Mouse (Mus musculus) embryonic facial prominence, embryonic 11.5 days (tissue): Measurements from ENCODE around the gene Gm27029. TPM values are rescaled to one million over a fixed set of nuclear protein-coding genes. Genes with fewer than 3 reads are reported as not detected.

Experiments
- ATAC-seq: fragments of 200-750 bp; cut with Nextera tagmentation; replicated peaks from 2 replicates; pipeline ENCODE4 v1.8.0; 2017; ENCODE audit warnings: low read depth; ENCODE audit not compliant: insufficient number of reproducible peaks, low FRiP score, low TSS enrichment
- DNase-seq: peaks from one replicate; pipeline ENCODE4 v3.0.0-alpha.2; 2015; ENCODE audit warnings: low spot score
- H3K27ac ChIP-seq: fragments of 300-500 bp; sonication (generic); replicated peaks from 2 replicates; pipeline ENCODE4 v1.5.1; 2014; ENCODE audit warnings: mild to moderate bottlenecking, low read depth, low read length, control low read depth
- H3K27me3 ChIP-seq: fragments of 300-500 bp; sonication (generic); 2 replicates; pipeline ENCODE4 v1.6.1; 2014; ENCODE audit warnings: mild to moderate bottlenecking, low read length, moderate library complexity, mixed read lengths; ENCODE audit not compliant: control insufficient read depth, insufficient read depth
- H3K36me3 ChIP-seq: fragments of 300-500 bp; sonication (generic); replicated peaks from 2 replicates; pipeline ENCODE4 v1.6.1; 2014; ENCODE audit warnings: low read depth, mild to moderate bottlenecking, low read length, moderate library complexity, mixed read lengths; ENCODE audit not compliant: control insufficient read depth, insufficient read depth
- H3K4me1 ChIP-seq: fragments of 300-500 bp; sonication (generic); 2 replicates; pipeline ENCODE4 v1.6.1; 2014; ENCODE audit warnings: low read length, mixed read lengths; ENCODE audit not compliant: control insufficient read depth, insufficient read depth
- H3K4me2 ChIP-seq: fragments of 300-500 bp; sonication (generic); 2 replicates; pipeline ENCODE4 v1.6.1; 2014; ENCODE audit warnings: low read depth, mild to moderate bottlenecking, control low read depth, low read length, moderate library complexity
- H3K4me3 ChIP-seq: fragments of 300-500 bp; sonication (generic); 2 replicates; pipeline ENCODE4 v1.5.1; 2014; ENCODE audit warnings: low read depth, low read length, control low read depth
- H3K9ac ChIP-seq: fragments of 300-500 bp; sonication (generic); replicated peaks from 2 replicates; pipeline ENCODE4 v1.6.1; 2014; ENCODE audit warnings: mild to moderate bottlenecking, control low read depth, low read length
- H3K9me3 ChIP-seq: fragments of 300-500 bp; sonication (generic); replicated peaks from 2 replicates; pipeline ENCODE4 v1.6.1; 2016; ENCODE audit warnings: mild to moderate bottlenecking, low read length, inconsistent platforms, mixed read lengths; ENCODE audit not compliant: control insufficient read depth
- WGBS: fragments of 180-500 bp; shearing (Covaris S2); extraction: QIAGEN DNeasy Blood & Tissue Kit; methylation state at CpG from one replicate; pipeline ENCODE4 v1.1.7; 2014; 5-methylcytosine and 5-hydroxymethylcytosine counted together
- polyA plus RNA-seq: library from polyadenylated mRNA; unstranded; fragments of >200 nt; fragmentation: Nextera tagmentation; extraction: Ambion mirVana; gene quantifications from 2 replicates; pipeline ENCODE4 v1.2.1, GENCODE M21; 2014

Gm27029 gene
- polyA plus RNA-seq, 1 experiment from 2014 or later = 10.1 TPM

DNA sequence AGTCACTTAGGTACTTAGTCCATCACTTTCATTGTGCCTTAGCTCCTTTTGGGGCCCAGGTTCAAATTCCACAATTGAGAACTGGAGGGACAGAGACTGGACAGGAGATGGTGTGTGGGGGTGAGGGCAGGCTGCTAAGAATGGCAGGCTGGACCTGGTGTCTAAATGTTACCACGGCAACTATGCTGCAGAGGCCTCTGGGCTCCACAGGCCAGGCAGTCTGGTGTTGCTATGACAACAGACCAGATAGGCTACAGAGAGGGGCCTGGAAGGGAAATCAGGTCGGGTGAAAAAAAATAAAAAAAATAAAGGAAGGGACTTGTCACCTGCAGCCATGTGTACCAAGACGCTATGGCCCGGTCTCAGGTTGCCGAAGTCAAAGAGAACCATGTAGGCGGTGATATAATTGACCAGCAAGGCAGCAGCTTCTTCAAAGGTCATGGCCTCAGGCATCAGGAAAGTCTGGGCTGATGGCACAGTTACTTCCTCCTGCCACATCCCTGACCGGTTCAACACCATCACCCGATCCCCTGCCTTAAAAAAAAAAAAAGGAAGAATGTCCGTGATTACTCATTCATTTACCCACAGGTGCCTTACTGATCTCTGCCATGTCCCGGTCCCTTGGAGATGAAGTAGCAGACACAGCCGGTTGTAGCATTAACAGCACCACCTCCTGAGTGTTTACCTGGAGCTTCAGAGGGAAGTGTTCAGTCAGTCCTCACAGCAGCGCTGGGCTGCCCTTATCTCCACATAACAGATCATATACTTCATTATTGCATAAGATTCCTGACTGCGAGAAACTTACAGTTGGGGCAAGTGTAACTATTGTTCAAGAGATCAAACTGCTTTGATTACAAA lies 38.2 kb upstream of the Gm27029 start:
- 30% methylated on average over 13 of the region's 13 CpGs for WGBS
- H3K27ac ChIP-seq = no peak overlapping the region
- H3K4me1 ChIP-seq = peaks cover 13% of the 10 kb centered on the region; the same call in 1 of the 2 replicates
- no peak overlapping the region for H3K4me3 ChIP-seq
- DNase-seq (peak; percentile 66), ATAC-seq (peak; percentile 68; the same call in 1 of the 2 replicates)
- peak overlapping the region; percentile 10; the same call in 1 of the 2 replicates for H3K4me2 ChIP-seq
- H3K9ac ChIP-seq = no peak overlapping the region
- no peaks in the 10 kb centered on the region for H3K27me3 ChIP-seq
- no peaks in the 10 kb centered on the region for H3K36me3 ChIP-seq
- H3K9me3 ChIP-seq = no peaks in the 10 kb centered on the region

DNA sequence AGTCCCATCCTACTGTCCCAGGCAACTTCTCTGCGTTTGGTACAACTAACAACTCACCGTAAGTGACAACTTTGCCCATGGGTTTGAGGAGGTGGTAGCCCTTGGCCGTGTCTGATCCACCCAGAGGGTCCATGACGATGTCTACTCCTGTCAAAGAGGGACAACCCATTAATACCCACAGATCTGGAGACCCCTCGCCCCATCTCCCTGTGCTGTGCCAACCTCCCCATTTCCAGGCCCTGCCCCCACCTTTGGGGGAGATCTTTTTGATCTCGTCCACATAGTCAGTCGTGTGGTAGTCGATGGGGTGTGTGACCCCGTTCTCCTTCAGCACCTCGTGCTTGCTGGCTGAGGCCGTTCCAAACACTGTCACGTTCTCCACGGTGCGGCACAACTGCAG lies 37.5 kb upstream of the Gm27029 start:
- no peak for ATAC-seq
- H3K9ac ChIP-seq = no peak overlapping the region
- no peak overlapping the region for H3K4me3 ChIP-seq
- no peak for DNase-seq
- H3K27ac ChIP-seq = no peak overlapping the region
- peak overlapping the region; percentile 10; the same call in 1 of the 2 replicates for H3K4me2 ChIP-seq
- peaks cover 13% of the 10 kb centered on the region; the same call in 1 of the 2 replicates for H3K4me1 ChIP-seq
- no peaks in the 10 kb centered on the region for H3K9me3 ChIP-seq
- WGBS = 86% methylated on average over 14 of the region's 14 CpGs
- no peaks in the 10 kb centered on the region for H3K27me3 ChIP-seq
- H3K36me3 ChIP-seq = no peaks in the 10 kb centered on the region

GRCm38 (mm10) chr11:101460321-101460720 lies 35.7 kb upstream of the Gm27029 start:
- Histone ChIP-seq H3K4me1 (peaks cover 13% of the 10 kb centered on the region; the same call in 1 of the 2 replicates), H3K9ac (no peak overlapping the region; the same call in 1 of the 2 replicates), H3K27me3 (no peaks in the 10 kb centered on the region), H3K9me3 (no peaks in the 10 kb centered on the region), H3K36me3 (no peaks in the 10 kb centered on the region), H3K4me3 (no peak overlapping the region), H3K27ac (no peak overlapping the region), H3K4me2 (no peak overlapping the region)
- 85% methylated on average over 15 of the region's 15 CpGs for WGBS
- ATAC-seq = no peak
- no peak for DNase-seq

GRCm38 (mm10) chr11:101459716-101460115 lies 35.1 kb upstream of the Gm27029 start:
- ATAC-seq (0 out of 2 replicates have a peak, but pooled peaks have one; percentile 35), DNase-seq (no peak)
- peaks cover 13% of the 10 kb centered on the region; the same call in 1 of the 2 replicates for H3K4me1 ChIP-seq
- H3K4me2 ChIP-seq = no peak overlapping the region
- no peaks in the 10 kb centered on the region for H3K9me3 ChIP-seq
- no peak overlapping the region; the same call in 1 of the 2 replicates for H3K9ac ChIP-seq
- 25% methylated on average over 6 of the region's 6 CpGs for WGBS
- H3K4me3 ChIP-seq = no peak overlapping the region; the same call in 1 of the 2 replicates
- H3K27ac ChIP-seq = no peak overlapping the region
- H3K27me3 ChIP-seq = no peaks in the 10 kb centered on the region
- no peaks in the 10 kb centered on the region for H3K36me3 ChIP-seq

- Histone ChIP-seq H3K9ac (no peak overlapping the region), H3K9me3 (no peaks in the 10 kb centered on the region), H3K27ac (no peak overlapping the region), H3K4me2 (no peak overlapping the region), H3K27me3 (no peaks in the 10 kb centered on the region), H3K4me1 (peaks cover 7% of the 10 kb centered on the region; the same call in 1 of the 2 replicates), H3K36me3 (no peaks in the 10 kb centered on the region), H3K4me3 (no peak overlapping the region)
- DNase-seq (no peak), ATAC-seq (no peak)
- WGBS = 82% methylated on average over 12 of the region's 12 CpGs
Observed at GRCm38 (mm10) chr11:101458217-101458616, 33.6 kb upstream of the Gm27029 start.

DNA sequence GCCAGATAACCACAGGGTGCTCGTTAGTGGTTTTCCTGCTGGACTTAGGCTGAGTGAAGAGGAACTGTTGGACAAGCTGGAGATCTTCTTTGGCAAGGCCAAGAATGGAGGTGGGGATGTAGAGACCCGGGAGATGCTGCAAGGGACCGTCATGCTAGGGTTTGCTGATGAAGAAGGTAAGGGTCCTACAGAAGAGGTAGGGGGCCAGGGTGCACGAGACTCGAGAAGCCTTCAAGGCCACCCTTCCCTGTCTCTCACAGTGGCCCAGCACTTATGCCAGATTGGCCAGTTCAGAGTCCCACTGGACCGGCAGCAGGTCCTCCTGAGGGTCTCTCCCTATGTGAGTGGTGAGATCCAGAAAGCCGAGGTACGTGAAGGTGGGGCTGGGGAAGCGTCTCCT lies 33.0 kb upstream of the Gm27029 start:
- no peaks in the 10 kb centered on the region for H3K9me3 ChIP-seq
- WGBS = 85% methylated on average over 9 of the region's 9 CpGs
- DNase-seq (no peak), ATAC-seq (no peak)
- H3K27ac ChIP-seq = no peak overlapping the region
- no peak overlapping the region for H3K4me3 ChIP-seq
- no peak overlapping the region for H3K4me2 ChIP-seq
- H3K27me3 ChIP-seq = no peaks in the 10 kb centered on the region
- peaks cover 7% of the 10 kb centered on the region; the same call in 1 of the 2 replicates for H3K4me1 ChIP-seq
- no peaks in the 10 kb centered on the region for H3K36me3 ChIP-seq
- H3K9ac ChIP-seq = no peak overlapping the region

- Histone ChIP-seq H3K9me3 (no peaks in the 10 kb centered on the region), H3K36me3 (no peaks in the 10 kb centered on the region), H3K27ac (no peak overlapping the region), H3K4me2 (no peak overlapping the region), H3K9ac (no peak overlapping the region), H3K4me1 (peaks cover 4% of the 10 kb centered on the region; the same call in 1 of the 2 replicates), H3K4me3 (no peak overlapping the region), H3K27me3 (no peaks in the 10 kb centered on the region)
- 84% methylated on average over 7 of the region's 7 CpGs for WGBS
- ATAC-seq = no peak
- no peak for DNase-seq
Observed at GRCm38 (mm10) chr11:101455627-101456026, 31.0 kb upstream of the Gm27029 start.

DNA sequence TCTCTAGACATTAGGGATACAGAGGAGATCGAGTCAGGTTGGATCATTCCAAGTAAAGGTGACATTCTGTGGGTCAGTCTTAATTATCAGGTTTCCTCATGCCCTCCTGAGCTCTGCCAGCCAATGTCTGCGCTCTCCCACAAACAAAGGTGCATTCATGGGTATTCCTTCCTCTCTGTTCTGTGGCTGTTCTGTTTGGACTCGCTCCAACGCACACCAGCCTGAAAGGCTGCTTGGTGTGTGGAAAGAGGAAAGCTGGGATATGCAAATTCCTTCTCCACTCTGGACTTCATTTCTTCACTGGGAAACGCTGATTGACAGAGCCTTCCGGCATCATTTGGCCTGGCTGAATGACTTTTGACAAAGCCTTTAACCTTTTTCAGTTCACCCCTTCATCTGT lies 30.1 kb upstream of the Gm27029 start:
- ATAC-seq = no peak
- Histone ChIP-seq H3K27me3 (no peaks in the 10 kb centered on the region), H3K4me3 (no peak overlapping the region), H3K27ac (no peak overlapping the region), H3K9me3 (no peaks in the 10 kb centered on the region), H3K4me1 (peaks cover 2% of the 10 kb centered on the region; the same call in 1 of the 2 replicates), H3K36me3 (no peaks in the 10 kb centered on the region), H3K4me2 (no peak overlapping the region), H3K9ac (0 out of 2 replicates have a peak overlapping the region, but pooled peaks have one; percentile 29)
- DNase-seq = no peak
- 27% methylated on average over 6 of the region's 6 CpGs for WGBS
